8 mouse cellular contexts compared by ENCODE assay signal in genomic region chr2:68907721-68908463, GRCm38 (mm10). TPM values are rescaled to one million over a fixed set of nuclear protein-coding genes. Genes with fewer than 3 reads are reported as not detected.
DNase-seq lines count a peak whose midpoint lies in the region.
"Had no signal": no experiment of that assay in that cellular context is flagged by ENCODE, and none has a peak within 500 bp of the region (broad histone marks: within the 10 kb centered on the region; RNA-seq: fewer than 3 reads in every experiment).

No protein-coding gene starts in this region.

- intact Hi-C loops in heart, postnatal 10 days (cut with DNase I) = no loop called here

- DNase-seq in spleen, adult 12 weeks (ENCODE audit: low spot score) = peak; percentile 2
- DNase-seq in spleen, postnatal 14 days (ENCODE audit: low spot score in 2 of 2) = no peak
- DNase-seq in heart, postnatal 10 days = peak; percentile 26 to 37
- peak; percentile 50 to 68 for DNase-seq in natural killer cell, adult 2 months (ENCODE audit: low spot score in 2 of 2)
- DNase-seq in urinary bladder, postnatal 25 days (ENCODE audit: low spot score) = no peak
- no peak for DNase-seq in kidney, postnatal 10 days
- DNase-seq in ovary, postnatal 10 days (ENCODE audit: low spot score) = no peak
- DNase-seq: adrenal gland, postnatal 25 days had no signal

RNA-seq across cellular contexts. Expression of gene Cers6, which starts 46.7 kb away (rescaled TPM):
- total RNA-seq in heart, postnatal 10 days (2021) = 10 to 100 TPM; 15.7 to 20.2 TPM

Comparison
In these comparisons a context has a peak if more than half of its experiments do, and no peak if none do; other contexts are left out.
1. DNase-seq: peak in spleen, adult 12 weeks (single experiment), heart, postnatal 10 days (2 of 2) and natural killer cell, adult 2 months (2 of 2); none in spleen, postnatal 14 days (0 of 2), urinary bladder, postnatal 25 days (single experiment), kidney, postnatal 10 days (single experiment) and ovary, postnatal 10 days (single experiment).